Mouse (Mus musculus): ENCODE data around the gene Snupn.
"Not testable (repeated sequence)": the region's sequence is repeated elsewhere in the genome, so short reads cannot be mapped to it uniquely, and the experiment has no call there.

The Snupn gene

GRCm38 (mm10) chr9:56930556-56930955, 20.1 kb upstream of the Snupn start:
- no peak for DNase-seq (ENCODE audit: low spot score in 2 of 2)

GRCm38 (mm10) chr9:56936861-56937222, 13.8 kb upstream of the Snupn start:
- DNase-seq (ENCODE audit: low spot score in 2 of 2) = no peak

GRCm38 (mm10) chr9:56937223-56938160, 13.2 kb upstream of the Snupn start, which contains the start of gene Imp3:
TSS of gene Imp3 (plus strand) at chr9:56937475.
- DNase-seq (ENCODE audit: low spot score in 2 of 2) = peak; percentile 74 to 78

- no peak for DNase-seq (ENCODE audit: low spot score in 2 of 2)
These were observed 12.3 kb upstream of the Snupn start for GRCm38 (mm10) chr9:56938374-56938773.

- not testable (repeated sequence) for DNase-seq (ENCODE audit: low spot score in 2 of 2)
These were observed 3.2 kb upstream of the Snupn start for GRCm38 (mm10) chr9:56947481-56947880.

- not testable (repeated sequence) for DNase-seq (ENCODE audit: low spot score in 2 of 2)
These were observed 2.0 kb upstream of the Snupn start for GRCm38 (mm10) chr9:56948699-56949098.

GRCm38 (mm10) chr9:56949767-56950166, 911 bp upstream of the Snupn start:
- DNase-seq (ENCODE audit: low spot score in 2 of 2) = no peak

- no peak for DNase-seq (ENCODE audit: low spot score in 2 of 2)
These were observed 2.9 kb downstream of the Snupn start for GRCm38 (mm10) chr9:56953562-56953961.

- DNase-seq (ENCODE audit: low spot score in 2 of 2) = no peak
These were observed 6.4 kb downstream of the Snupn start for GRCm38 (mm10) chr9:56956966-56957675.

GRCm38 (mm10) chr9:56958689-56959088, 8.0 kb downstream of the Snupn start:
- DNase-seq (ENCODE audit: low spot score in 2 of 2) = no peak

GRCm38 (mm10) chr9:56961591-56961990, 10.9 kb downstream of the Snupn start:
- no peak for DNase-seq (ENCODE audit: low spot score in 2 of 2)

- no peak for DNase-seq (ENCODE audit: low spot score in 2 of 2)
These were observed 19.5 kb downstream of the Snupn start for GRCm38 (mm10) chr9:56970158-56970557.

GRCm38 (mm10) chr9:56973960-56974524, 23.4 kb downstream of the Snupn start:
- DNase-seq (ENCODE audit: low spot score in 2 of 2) = no peak

GRCm38 (mm10) chr9:56975199-56975598, 24.5 kb downstream of the Snupn start:
- no peak for DNase-seq (ENCODE audit: low spot score in 2 of 2)

GRCm38 (mm10) chr9:56980186-56980585, 29.5 kb downstream of the Snupn start:
- DNase-seq (ENCODE audit: low spot score in 2 of 2) = no peak

- DNase-seq (ENCODE audit: low spot score in 2 of 2) = no peak
These were observed 30.8 kb downstream of the Snupn start for GRCm38 (mm10) chr9:56981502-56981901.

- peak; percentile 75 to 79 for DNase-seq (ENCODE audit: low spot score in 2 of 2)
These were observed 43.9 kb downstream of the Snupn start, which contains the start of gene Ptpn9 for GRCm38 (mm10) chr9:56994286-56995197. TSS of gene Ptpn9 (plus strand) at chr9:56994923.

GRCm38 (mm10) chr9:56995198-56996027, 44.7 kb downstream of the Snupn start:
- peak; percentile 20 to 28 for DNase-seq (ENCODE audit: low spot score in 2 of 2)

GRCm38 (mm10) chr9:56996028-56996346, 45.3 kb downstream of the Snupn start:
- DNase-seq (ENCODE audit: low spot score in 2 of 2) = peak in 1 of 2 experiments; percentile 12

GRCm38 (mm10) chr9:56997206-56997605, 46.5 kb downstream of the Snupn start:
- DNase-seq (ENCODE audit: low spot score in 2 of 2) = not testable (repeated sequence)

Data from frontal cortex, postnatal 25 days (tissue).